Mouse (Mus musculus) kidney, adult 2 months (tissue): ENCODE data around the gene Sec16a. TPM values are rescaled to one million over a fixed set of nuclear protein-coding genes. Genes with fewer than 3 reads are reported as not detected.

Experiments
- DNase-seq: peaks from one replicate; pipeline ENCODE4 v3.0.0; 2021
- H3K27ac ChIP-seq: fragments of 200-500 bp; 2 replicates; pipeline ENCODE4 v1.5.1; 2012; ENCODE audit warnings: low read depth, low read length, control low read depth, inconsistent platforms; ENCODE audit not compliant: insufficient read depth
- H3K27me3 ChIP-seq: fragments of 200-500 bp; replicated peaks from 2 replicates; pipeline ENCODE4 v1.6.1; 2012; ENCODE audit warnings: mild to moderate bottlenecking, moderate library complexity, low read length, inconsistent platforms; ENCODE audit not compliant: control insufficient read depth, insufficient read depth
- H3K36me3 ChIP-seq: fragments of 200-500 bp; 2 replicates; pipeline ENCODE4 v1.6.1; 2012; ENCODE audit warnings: mild to moderate bottlenecking, moderate library complexity, low read length, inconsistent platforms; ENCODE audit not compliant: control insufficient read depth, insufficient read depth
- H3K4me1 ChIP-seq: fragments of 200-500 bp; 2 replicates; pipeline ENCODE4 v1.6.1; 2011; ENCODE audit warnings: low read length; ENCODE audit not compliant: control insufficient read depth, insufficient read depth
- H3K4me3 ChIP-seq: fragments of 200-500 bp; 2 replicates; pipeline ENCODE4 v1.5.1; 2011; ENCODE audit warnings: mild to moderate bottlenecking, low read depth, low read length, control low read depth; ENCODE audit not compliant: insufficient read depth
- CTCF ChIP-seq: fragments of 200-500 bp; conservative IDR thresholded peaks from 2 replicates; pipeline ENCODE4 v1.5.1; 2011; ENCODE audit warnings: low read depth, mild to moderate bottlenecking, control low read depth, low read length, moderate library complexity, mixed read lengths; ENCODE audit not compliant: insufficient read depth, insufficient read length
- POLR2A ChIP-seq: fragments of 200-500 bp; IDR thresholded peaks from one replicate; pipeline ENCODE4 v1.6.1; 2011; ENCODE audit warnings: low read depth, low read length, control low read depth
- WGBS: fragments of 180-500 bp; shearing (Covaris S2); methylation state at CpG from one replicate; pipeline ENCODE4 v1.1.7; 2018; 5-methylcytosine and 5-hydroxymethylcytosine counted together
- polyA plus RNA-seq: library from polyadenylated mRNA; depleted of rRNA; stranded (reverse); fragments of >200 nt; gene quantifications from 2 replicates; pipeline ENCODE4 v1.2.3, GENCODE M21; 2012; rRNA removed

The Sec16a gene
- polyA plus RNA-seq: 71.1 and 87.5 TPM in 2 replicates

DNA sequence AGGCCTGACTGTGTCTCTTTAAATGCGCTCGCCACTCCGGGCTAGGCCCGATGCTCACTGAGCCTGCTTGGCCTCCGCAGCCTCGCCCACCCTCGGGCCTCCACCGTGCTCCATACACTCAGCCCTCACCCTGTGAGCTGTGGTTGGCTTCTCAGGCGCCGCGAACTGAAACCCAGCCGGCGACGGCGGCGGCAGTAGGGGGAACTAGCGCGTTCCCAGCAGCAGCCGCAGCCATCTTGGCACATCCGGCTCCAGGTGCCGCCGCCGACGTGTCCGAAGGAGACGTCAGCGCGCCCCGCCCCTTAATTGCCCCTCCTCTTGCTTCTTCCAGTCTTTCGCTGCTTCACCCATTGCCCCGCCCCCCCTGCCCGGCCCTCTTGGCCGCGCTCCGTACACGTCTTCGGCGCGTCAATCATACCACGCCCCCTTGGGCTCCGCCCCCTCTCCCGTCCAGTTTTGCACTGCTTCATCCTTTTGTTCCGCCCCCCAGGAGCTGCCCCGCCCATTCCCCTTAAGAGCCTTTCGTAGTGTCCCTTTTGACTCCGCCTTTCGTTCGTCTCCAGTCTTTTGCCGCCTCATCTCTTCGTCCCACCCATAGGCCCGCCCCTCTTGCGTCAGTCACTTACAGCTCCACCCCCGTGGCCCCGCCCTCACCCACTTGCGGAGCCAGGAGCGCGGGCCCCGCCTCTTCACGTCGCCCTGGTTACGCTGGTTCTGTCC is at the start of gene Sec16a:
Sec16a (minus strand) TSS at position 271 of the 720 bp plus-strand sequence.
- 1% methylated on average over 61 of the region's 61 CpGs for WGBS
- H3K4me1 ChIP-seq: peaks cover 12% of the 10 kb centered on the region
- peak; percentile 100 for DNase-seq
- peak within 1 kb of the TSS; percentile 87 for H3K27ac ChIP-seq
- peak; percentile 47 for TF ChIP-seq POLR2A
- no peak for TF ChIP-seq CTCF
- peak within 1 kb of the TSS; percentile 93 for H3K4me3 ChIP-seq
- peaks cover 4% of the 10 kb centered on the region; the same call in 1 of the 2 replicates for H3K36me3 ChIP-seq
- H3K27me3 ChIP-seq: no peaks in the 10 kb centered on the region

- TF ChIP-seq POLR2A (no peak), CTCF (no peak)
- peaks cover 25% of the 10 kb centered on the region for H3K4me1 ChIP-seq
- H3K36me3 ChIP-seq: no peaks in the 10 kb centered on the region
- no peaks in the 10 kb centered on the region for H3K27me3 ChIP-seq
- H3K4me3 ChIP-seq: no peak overlapping the region
- WGBS: 51% methylated on average over 7 of the region's 7 CpGs
- no peak for DNase-seq
- H3K27ac ChIP-seq: 0 out of 2 replicates have a peak overlapping the region, but pooled peaks have one; percentile 85
Measured at GRCm38 (mm10) chr2:26494396-26494795, 49.4 kb upstream of the Sec16a start.

- H3K4me1 ChIP-seq: peaks cover 24% of the 10 kb centered on the region
- H3K36me3 ChIP-seq: no peaks in the 10 kb centered on the region
- H3K27ac ChIP-seq: peak overlapping the region; percentile 85
- 57% methylated on average over 9 of the region's 9 CpGs for WGBS
- TF ChIP-seq CTCF (no peak), POLR2A (no peak)
- peak; percentile 74 for DNase-seq
- no peak overlapping the region for H3K4me3 ChIP-seq
- no peaks in the 10 kb centered on the region for H3K27me3 ChIP-seq
Measured at GRCm38 (mm10) chr2:26493021-26493781, 48.2 kb upstream of the Sec16a start.

- WGBS: 55% methylated on average over 4 of the region's 4 CpGs
- H3K4me3 ChIP-seq: no peak overlapping the region
- no peak for TF ChIP-seq CTCF
- TF ChIP-seq POLR2A: no peak
- no peaks in the 10 kb centered on the region for H3K27me3 ChIP-seq
- H3K4me1 ChIP-seq: peaks cover 33% of the 10 kb centered on the region
- DNase-seq: peak; percentile 70
- peak overlapping the region; percentile 59 for H3K27ac ChIP-seq
- no peaks in the 10 kb centered on the region for H3K36me3 ChIP-seq
Measured at GRCm38 (mm10) chr2:26490760-26491301, 45.8 kb upstream of the Sec16a start.

DNA sequence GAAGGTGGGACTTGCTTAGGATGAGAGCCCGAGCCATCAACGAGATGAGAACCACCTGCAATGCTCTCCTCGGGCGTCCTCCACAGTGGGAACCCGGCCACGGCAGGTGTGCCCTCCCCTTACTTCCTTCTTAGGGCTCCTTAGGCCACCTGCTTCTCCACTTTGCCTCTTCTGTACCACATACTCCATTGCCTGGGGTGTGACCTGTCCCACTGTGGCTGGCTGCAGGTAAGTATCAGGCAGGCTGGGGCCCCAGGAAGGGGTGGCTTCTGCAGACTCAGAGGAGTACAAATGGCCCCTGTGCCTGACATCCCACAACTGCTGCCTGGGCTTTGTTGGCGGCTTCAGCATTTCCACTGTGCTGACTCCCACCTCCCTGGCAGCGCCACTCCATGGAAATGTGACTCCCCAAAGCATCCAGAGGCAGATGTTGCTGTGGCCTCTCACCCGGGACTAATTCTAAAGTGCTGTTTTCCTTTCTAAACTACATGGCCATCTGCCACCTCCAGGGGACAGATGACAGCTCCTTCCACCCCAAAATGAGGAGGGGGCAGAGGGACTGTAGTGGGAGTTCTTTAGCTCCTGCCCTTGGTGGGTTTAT is 43.6 kb upstream of the Sec16a start:
- H3K4me1 ChIP-seq: peaks cover 38% of the 10 kb centered on the region
- TF ChIP-seq POLR2A (no peak), CTCF (no peak)
- WGBS: 68% methylated on average over 9 of the region's 9 CpGs
- no peaks in the 10 kb centered on the region for H3K27me3 ChIP-seq
- H3K4me3 ChIP-seq: no peak overlapping the region
- no peak for DNase-seq
- no peaks in the 10 kb centered on the region for H3K36me3 ChIP-seq
- H3K27ac ChIP-seq: no peak overlapping the region

- Histone ChIP-seq H3K27me3 (no peaks in the 10 kb centered on the region), H3K4me3 (no peak overlapping the region), H3K4me1 (peaks cover 46% of the 10 kb centered on the region), H3K27ac (no peak overlapping the region), H3K36me3 (no peaks in the 10 kb centered on the region)
- TF ChIP-seq CTCF (no peak), POLR2A (no peak)
- peak; percentile 35 for DNase-seq
- 54% methylated on average over 18 of the region's 18 CpGs for WGBS
Measured at GRCm38 (mm10) chr2:26487322-26488021, 42.5 kb upstream of the Sec16a start.
